Mouse (Mus musculus): ENCODE measurements around the gene Cic.

Gene Cic

GRCm38 (mm10) chr7:25294960-25295722, 27.6 kb downstream of the Cic start:
- ChIA-PET POLR2A (interaction anchor here in 2 of 4 experiments (1.0 to 3.0 kb wide), 6 partner anchors 9 to 58 kb away, joined by 3 to 13 read pairs (median 4); partner anchors contain the start of gene Gsk3a (in 1 of the 2)), CTCF (no interaction called here)

- ChIA-PET CTCF (interaction anchor here in 1 of 4 experiments (1.0 to 2.6 kb wide), 9 partner anchors 9 to 202 kb away, joined by 3 to 30 read pairs (median 6); partner anchors contain the start of genes Megf8, Tmem145 and Zfp526), POLR2A (interaction anchor here in 3 of 4 experiments (0.6 to 3.3 kb wide), 25 partner anchors 9 to 446 kb away, joined by 3 to 30 read pairs (median 7); partner anchors contain the start of genes Cic (in 3 of the 3), Megf8 (in 3 of the 3), Zfp526 (in 2 of the 3) and Dedd2 (in 1 of the 3))
These were observed 29.5 kb downstream of the Cic start for GRCm38 (mm10) chr7:25296945-25297453.

DNA sequence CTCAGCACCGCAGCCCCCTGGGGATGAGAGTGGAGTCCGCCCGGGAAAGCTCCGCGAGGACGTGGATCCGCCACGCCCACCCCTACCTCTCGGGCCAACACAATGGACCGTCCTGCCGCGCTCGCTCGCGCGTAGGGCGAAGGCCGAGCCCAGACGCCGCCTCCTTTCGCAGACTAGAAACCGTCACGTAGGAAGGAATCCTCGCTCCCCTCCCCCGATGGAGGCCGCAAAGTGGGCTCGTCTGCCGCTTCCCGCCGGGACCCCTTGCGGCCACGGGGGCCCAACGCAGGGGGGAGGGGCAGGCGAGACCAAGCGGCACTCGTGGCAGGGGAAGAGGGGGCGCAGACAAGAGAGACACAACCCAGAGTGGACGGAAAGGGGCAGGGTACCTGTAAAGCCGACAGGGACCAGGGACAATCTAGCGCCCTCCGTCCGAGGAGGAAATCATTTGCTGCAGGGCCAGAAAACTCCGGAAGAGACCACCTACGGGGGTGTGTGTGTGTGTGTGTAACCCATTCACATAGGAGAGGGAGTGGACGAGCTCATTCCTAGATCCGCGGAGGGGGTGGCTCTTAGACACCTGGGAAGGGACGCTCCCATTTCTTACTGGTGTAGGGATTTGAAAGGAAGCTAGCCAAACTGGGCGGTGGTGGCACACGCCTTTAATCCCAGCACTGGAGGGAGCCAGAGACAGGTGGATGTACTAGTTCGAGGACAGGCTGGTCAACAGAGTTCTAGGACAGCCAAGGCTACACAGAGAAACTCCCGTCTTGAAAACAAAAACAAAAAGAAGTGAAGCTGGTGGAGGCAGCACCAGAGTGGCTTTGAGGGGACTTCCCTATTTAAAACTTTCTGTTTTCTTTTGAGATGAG, 30.2 kb downstream of the Cic start, which contains the start of gene Pafah1b3:
TSS of gene Pafah1b3 (minus strand) at position 533 of the 872 bp plus-strand sequence.
- CTCF ChIA-PET = interaction anchor here in 3 of 4 experiments (0.5 to 2.6 kb wide), 37 partner anchors 8 to 1129 kb away, joined by 3 to 30 read pairs (median 4); partner anchors contain the start of genes Megf8 (in 2 of the 3), Zfp526 (in 2 of the 3), Dedd2 (in 1 of the 3) and Pou2f2 (in 1 of the 3)
- POLR2A ChIA-PET = interaction anchor here (0.6 to 3.3 kb wide), 79 partner anchors 9 to 447 kb away, joined by 3 to 30 read pairs (median 4); partner anchors contain the start of genes Cic (in 3 of the 4), Megf8 (in 3 of the 4), Tmem145 (in 3 of the 4) and Gsk3a (in 2 of the 4)

DNA sequence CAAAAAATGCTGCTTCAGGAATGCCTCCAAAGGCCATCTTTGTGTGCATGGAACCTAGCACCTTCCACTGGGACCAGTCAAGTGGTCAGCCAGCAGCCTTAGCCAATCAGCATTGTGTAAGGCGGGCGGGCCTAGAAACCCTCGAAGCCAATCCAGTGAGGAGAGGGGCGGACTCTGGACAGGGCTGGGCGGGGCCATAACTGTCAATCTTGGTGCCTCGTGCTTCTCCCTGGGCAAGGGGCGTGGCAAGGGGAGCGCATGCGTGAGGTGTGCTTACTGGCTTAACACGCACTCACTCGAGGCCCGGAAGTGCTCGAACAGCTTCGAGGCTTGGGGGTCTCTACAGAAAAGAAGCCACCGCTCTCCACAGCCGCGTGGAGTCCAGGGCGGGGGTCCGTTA, 33.6 kb downstream of the Cic start, which contains the start of gene Prr19:
TSS of gene Prr19 (plus strand) at position 349 of the 400 bp plus-strand sequence.
- CTCF ChIA-PET = no interaction called here
- POLR2A ChIA-PET = interaction anchor here in 3 of 4 experiments (0.6 to 2.9 kb wide), 8 partner anchors 9 to 228 kb away, joined by 3 to 8 read pairs (median 3); partner anchors contain the start of genes Cic (in 1 of the 3) and Megf8 (in 1 of the 3)

GRCm38 (mm10) chr7:25303003-25303684, 35.6 kb downstream of the Cic start:
- POLR2A ChIA-PET = interaction anchor here in 2 of 4 experiments (1.6 to 3.6 kb wide), 4 partner anchors 11 to 14 kb away, joined by 5 to 17 read pairs (median 6); partner anchors contain the start of gene Megf8 (in 2 of the 2)
- CTCF ChIA-PET = interaction anchor here in 2 of 4 experiments (0.6 kb wide), 2 partner anchors 13 to 487 kb away, joined by 3 to 14 read pairs; no protein-coding TSS in a partner anchor

DNA sequence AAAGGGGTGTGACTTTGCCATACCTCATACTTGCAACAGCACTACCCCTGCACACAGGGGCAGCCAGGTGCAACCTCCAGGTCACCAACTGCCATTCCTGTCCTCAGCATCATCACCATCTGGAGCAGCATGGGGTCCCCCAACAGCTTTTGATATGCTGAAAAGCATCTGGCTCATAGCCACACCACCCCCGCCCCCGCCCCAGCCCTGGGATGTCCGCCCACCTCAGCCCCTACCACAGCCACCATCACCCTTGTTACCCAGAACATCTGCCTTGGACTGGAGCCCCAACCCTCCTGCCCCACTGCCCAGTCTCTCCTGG, 36.1 kb downstream of the Cic start:
- ChIA-PET CTCF (interaction anchor here in 1 of 4 experiments (0.6 kb wide), 1 partner anchor 13 kb away, joined by 3 read pairs; no protein-coding TSS in a partner anchor), POLR2A (interaction anchor here in 2 of 4 experiments (1.6 to 3.6 kb wide), 3 partner anchors 12 to 13 kb away, joined by 5 to 17 read pairs (median 6); partner anchors contain the start of gene Megf8 (in 2 of the 2))

DNA sequence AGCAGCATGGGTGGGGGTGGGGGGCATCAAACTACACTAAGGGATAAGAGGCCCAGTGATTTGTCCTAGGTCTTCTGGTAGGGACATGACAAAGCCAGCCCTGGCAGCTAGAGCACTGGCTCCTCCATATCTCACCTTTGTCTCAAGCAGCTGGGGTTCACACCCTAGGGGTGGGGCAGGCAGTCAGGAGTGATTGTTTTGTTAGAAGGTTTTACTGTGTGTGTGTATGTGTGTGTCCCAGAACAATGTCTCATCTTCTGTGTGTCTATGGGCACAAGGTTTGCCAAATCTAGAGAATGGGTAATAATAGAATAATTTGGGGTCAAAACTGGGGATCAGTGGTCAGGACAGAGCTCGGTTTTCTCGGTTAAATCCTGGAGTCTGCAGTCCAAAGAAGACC, 38.0 kb downstream of the Cic start:
- POLR2A ChIA-PET = interaction anchor here (0.5 to 3.6 kb wide), 24 partner anchors 7 to 118 kb away, joined by 3 to 17 read pairs (median 4); partner anchors contain the start of genes Megf8 (in 3 of the 4), Cic (in 1 of the 4), Gsk3a (in 1 of the 4) and Pafah1b3 (in 1 of the 4)

DNA sequence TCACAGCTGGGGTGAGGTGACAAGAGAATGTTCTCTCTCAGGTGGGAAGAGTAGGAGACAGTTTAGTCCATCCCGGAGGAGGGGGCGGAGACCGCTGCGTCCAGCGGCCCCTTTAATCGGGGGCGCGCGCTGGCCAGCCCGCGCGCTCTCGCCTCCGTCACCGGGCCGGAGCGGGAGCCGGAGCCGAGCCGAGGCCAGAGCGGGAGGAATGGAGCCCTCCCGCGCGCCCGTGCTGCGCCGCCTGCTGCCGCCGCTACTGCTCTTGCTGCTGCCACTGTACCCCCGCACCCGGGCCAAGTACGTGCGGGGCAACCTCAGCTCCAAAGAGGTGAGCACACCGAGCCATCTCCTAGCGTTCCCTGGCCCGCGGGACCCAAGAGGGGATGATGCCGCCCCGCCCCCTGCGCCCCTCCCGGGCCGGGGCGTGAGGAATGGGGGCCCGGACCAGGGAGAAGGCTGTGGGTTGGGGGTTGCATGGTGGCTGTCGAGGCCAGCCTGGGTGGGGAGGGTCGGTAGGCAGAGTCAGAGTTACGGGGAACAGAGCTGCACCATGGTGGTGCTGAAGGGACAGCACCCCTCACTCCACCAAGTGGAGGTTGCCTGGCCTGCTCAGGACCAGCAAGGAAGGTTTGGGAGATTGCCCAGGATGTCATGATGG, 38.6 kb downstream of the Cic start, which contains the start of gene Tmem145:
TSS of gene Tmem145 (plus strand) at position 151 of the 658 bp plus-strand sequence.
- CTCF ChIA-PET = interaction anchor here (0.5 to 3.3 kb wide), 19 partner anchors 8 to 307 kb away, joined by 3 to 19 read pairs (median 3); partner anchors contain the start of genes Megf8 (in 2 of the 4) and Pafah1b3 (in 1 of the 4)
- POLR2A ChIA-PET = interaction anchor here in 3 of 4 experiments (0.6 to 3.6 kb wide), 23 partner anchors 8 to 1182 kb away, joined by 3 to 18 read pairs (median 6); partner anchors contain the start of genes Megf8 (in 3 of the 3), Pafah1b3 (in 3 of the 3), Cic (in 1 of the 3) and Gsk3a (in 1 of the 3)

More for the DNA sequence above, 38.0 kb downstream of the Cic start:
- CTCF ChIA-PET = interaction anchor here (0.6 to 3.3 kb wide), 9 partner anchors 8 to 206 kb away, joined by 3 to 19 read pairs (median 4); partner anchors contain the start of genes Megf8 (in 3 of the 4) and Pafah1b3 (in 1 of the 4)

DNA sequence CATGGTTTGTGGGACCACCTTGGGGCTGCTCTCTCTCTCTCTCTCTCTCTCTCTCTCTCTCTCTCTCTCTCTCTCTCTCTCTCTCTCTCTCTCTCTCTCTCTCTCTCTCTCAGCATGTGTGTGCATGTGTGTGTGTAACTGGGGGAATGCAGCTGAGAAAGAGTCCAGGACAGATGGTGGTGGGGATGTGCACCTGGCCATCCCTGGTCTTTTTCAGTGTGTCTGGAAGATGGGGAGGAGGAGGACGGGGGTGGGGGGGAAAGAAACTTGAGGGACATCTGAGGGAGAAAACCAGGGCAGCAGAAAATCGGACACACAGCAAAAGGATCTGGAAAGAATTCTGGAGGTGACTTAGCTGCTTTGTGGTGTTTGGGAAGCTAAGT, 39.1 kb downstream of the Cic start:
- ChIA-PET POLR2A (interaction anchor here in 3 of 4 experiments (0.6 to 3.6 kb wide), 20 partner anchors 8 to 230 kb away, joined by 3 to 18 read pairs (median 7); partner anchors contain the start of genes Megf8 (in 3 of the 3), Pafah1b3 (in 3 of the 3), Cic (in 1 of the 3) and Gsk3a (in 1 of the 3)), CTCF (interaction anchor here (0.5 to 3.3 kb wide), 17 partner anchors 8 to 306 kb away, joined by 3 to 19 read pairs (median 3); partner anchors contain the start of genes Megf8 (in 2 of the 4) and Pafah1b3 (in 1 of the 4))

DNA sequence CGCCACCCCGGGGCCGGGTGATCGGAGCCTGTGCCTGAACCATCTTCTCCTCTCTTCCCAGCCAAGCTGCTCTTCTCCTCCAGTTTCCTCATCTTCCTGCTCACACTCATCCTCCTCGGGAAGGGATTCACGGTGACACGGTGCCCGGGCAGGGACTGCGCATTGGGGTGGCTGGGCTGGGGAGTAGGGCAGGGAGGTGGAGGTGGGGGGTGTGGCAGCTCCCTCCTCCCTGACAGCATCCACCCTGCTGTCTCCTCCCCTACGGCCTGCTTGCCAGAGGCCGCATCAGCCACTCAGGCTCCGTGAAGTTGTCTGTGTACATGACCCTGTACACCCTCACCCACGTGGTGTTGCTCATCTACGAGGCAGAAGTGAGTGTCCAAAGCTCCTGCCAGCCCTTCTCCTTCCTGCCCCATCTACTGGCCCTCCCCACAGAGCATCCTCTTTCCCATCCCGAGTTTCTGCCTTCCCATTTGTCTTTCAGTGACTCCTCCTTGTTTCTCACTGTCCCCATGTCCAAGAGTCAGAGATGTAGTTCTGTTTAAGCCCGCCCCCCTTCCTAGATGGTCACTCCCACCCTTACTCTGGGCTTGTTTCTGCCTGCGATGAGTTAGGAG, 41.3 kb downstream of the Cic start:
- CTCF ChIA-PET = no interaction called here

DNA sequence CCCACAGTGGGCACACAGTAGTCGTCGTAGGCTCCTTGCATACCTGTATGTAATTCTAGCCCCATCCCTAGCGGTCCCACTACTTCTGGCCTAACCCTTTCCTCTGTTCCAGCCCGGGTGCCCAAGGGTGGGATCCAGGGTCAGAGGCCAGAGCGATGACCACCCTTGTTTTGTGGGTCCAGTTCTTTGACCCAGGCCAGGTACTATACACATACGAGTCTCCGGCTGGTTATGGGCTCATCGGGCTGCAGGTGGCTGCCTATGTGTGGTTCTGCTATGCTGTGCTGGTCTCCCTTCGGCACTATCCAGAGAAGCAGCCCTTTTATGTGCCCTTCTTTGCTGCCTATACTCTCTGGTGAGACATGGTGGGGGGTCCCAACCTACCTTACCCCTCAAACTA, 41.9 kb downstream of the Cic start:
- ChIA-PET CTCF (interaction anchor here in 2 of 4 experiments (0.6 to 1.1 kb wide), 2 partner anchors 176 to 770 kb away, joined by 3 to 7 read pairs; no protein-coding TSS in a partner anchor), POLR2A (interaction anchor here in 2 of 4 experiments (0.6 to 1.4 kb wide), 2 partner anchors 18 to 20 kb away, joined by 3 read pairs; no protein-coding TSS in a partner anchor)

More for the DNA sequence above, 41.3 kb downstream of the Cic start:
- POLR2A ChIA-PET = no interaction called here

DNA sequence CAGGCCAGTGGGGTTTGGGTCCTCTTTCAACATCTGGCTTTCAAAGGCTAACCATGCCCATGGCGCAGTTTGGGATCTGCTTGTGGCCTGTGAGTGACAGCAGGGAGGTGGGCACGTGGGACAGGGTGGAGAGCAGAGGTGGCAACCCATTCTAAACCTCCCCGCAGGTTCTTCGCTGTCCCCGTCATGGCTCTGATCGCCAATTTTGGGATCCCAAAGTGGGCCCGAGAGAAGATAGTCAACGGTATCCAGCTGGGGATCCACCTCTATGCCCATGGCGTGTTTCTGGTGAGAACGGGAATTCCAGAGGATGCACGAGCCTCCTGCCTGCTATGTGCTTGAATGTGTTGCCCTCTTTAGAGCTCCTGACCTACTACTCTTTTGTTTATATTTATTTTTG, 43.7 kb downstream of the Cic start:
- POLR2A ChIA-PET = interaction anchor here in 3 of 4 experiments (0.7 to 2.5 kb wide), 6 partner anchors 13 to 427 kb away, joined by 3 to 8 read pairs (median 4); partner anchors contain the start of genes Pafah1b3 (in 3 of the 3), Cic (in 1 of the 3) and Rps19 (in 1 of the 3)
- CTCF ChIA-PET = interaction anchor here in 2 of 4 experiments (0.6 to 2.1 kb wide), 5 partner anchors 9 to 52 kb away, joined by 3 to 14 read pairs (median 6); partner anchors contain the start of gene Pafah1b3 (in 1 of the 2)

DNA sequence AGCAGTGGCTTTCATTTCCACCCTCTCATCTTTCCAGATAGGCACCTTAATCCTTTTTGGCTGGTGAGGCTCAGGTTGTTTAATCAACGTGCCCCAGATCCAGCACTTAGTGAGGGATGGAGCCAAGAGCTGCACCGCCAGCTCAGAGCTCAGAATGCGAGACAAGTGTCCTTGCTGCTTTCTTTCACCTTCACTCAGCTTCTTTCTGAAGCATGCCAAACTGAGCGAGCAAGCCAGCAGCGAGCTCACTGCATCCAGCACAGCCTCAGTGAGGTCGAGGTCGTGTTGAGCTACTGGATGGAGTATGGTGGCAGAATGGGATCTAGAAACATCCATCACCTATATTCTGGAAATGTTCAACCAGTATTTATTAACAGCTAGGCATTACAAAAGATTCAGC, 45.8 kb downstream of the Cic start:
- CTCF ChIA-PET = interaction anchor here in 2 of 4 experiments (0.5 to 1.6 kb wide), 6 partner anchors 16 to 796 kb away, joined by 3 to 6 read pairs (median 4); partner anchors contain the start of gene Pafah1b3 (in 1 of the 2)
- POLR2A ChIA-PET = interaction anchor here in 2 of 4 experiments (0.6 to 1.8 kb wide), 7 partner anchors 9 to 35 kb away, joined by 3 to 7 read pairs (median 4); partner anchors contain the start of gene Pafah1b3 (in 2 of the 2)

- POLR2A ChIA-PET = interaction anchor here in 2 of 4 experiments (0.9 to 1.8 kb wide), 8 partner anchors 8 to 84 kb away, joined by 3 to 9 read pairs (median 4); partner anchors contain the start of genes Tmem145 (in 2 of the 2), Cic (in 1 of the 2) and Pafah1b3 (in 1 of the 2)
- CTCF ChIA-PET = interaction anchor here in 1 of 4 experiments (0.6 to 1.6 kb wide), 3 partner anchors 8 to 221 kb away, joined by 3 to 5 read pairs (median 3); no protein-coding TSS in a partner anchor
These were observed 47.3 kb downstream of the Cic start for GRCm38 (mm10) chr7:25314606-25315305.

Data from embryonic stem cell, embryonic (primary cell).